Comparison of ENCODE assay signal across 26 mouse cellular contexts in the genomic region with DNA sequence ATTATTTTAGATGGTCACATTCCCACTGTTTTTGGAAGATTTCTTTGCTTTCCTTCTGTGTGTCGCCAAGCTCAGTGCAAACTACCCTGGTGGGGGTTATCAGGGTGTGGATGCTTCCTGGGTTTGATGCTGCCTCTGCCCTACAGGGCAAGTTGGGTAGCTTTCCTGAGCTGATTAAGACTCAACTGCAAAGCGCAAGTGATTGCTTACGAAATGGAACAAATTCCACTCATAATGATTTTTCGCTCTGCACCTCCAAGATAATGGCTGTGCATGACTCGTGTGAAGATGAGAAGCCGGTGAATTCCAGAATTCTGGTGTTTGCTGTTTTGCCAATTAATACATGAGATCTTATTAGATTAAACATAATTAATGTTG.
A peak's percentile ranks its signal among the peaks of the same experiment; 100 is the strongest.
DNase-seq lines count a peak whose midpoint lies in the region; ATAC-seq and TF ChIP-seq lines count a peak whose summit lies in the region.
"Had no signal": no experiment of that assay in that cellular context is flagged by ENCODE, and none has a peak within 500 bp of the region (broad histone marks: within the 10 kb centered on the region; RNA-seq: fewer than 3 reads in every experiment).

No protein-coding gene starts in this region.

- no peaks in the 10 kb centered on the region for H3K36me3 ChIP-seq in forebrain, embryonic 13.5 days (ENCODE audit: poor library complexity, severe bottlenecking)
- no peaks in the 10 kb centered on the region for H3K36me3 ChIP-seq in forebrain, embryonic 12.5 days (replicated peaks)
- H3K36me3 ChIP-seq in hindbrain, embryonic 15.5 days, result no peaks in the 10 kb centered on the region
- H3K36me3 ChIP-seq in hindbrain, embryonic 11.5 days (ENCODE audit: control insufficient read depth, insufficient read depth, low read length), result no peaks in the 10 kb centered on the region
- H3K36me3 ChIP-seq in hindbrain, embryonic 16.5 days (ENCODE audit: control insufficient read depth, insufficient read depth, low read length), result no peaks in the 10 kb centered on the region
- H3K36me3 ChIP-seq in midbrain, postnatal 0 days (ENCODE audit: insufficient read depth, low read length), result no peaks in the 10 kb centered on the region
- H3K36me3 ChIP-seq: embryonic facial prominence, embryonic 13.5 days; heart, embryonic 13.5 days; limb, embryonic 15.5 days had no signal

- 0 out of 2 replicates have a peak, but pooled peaks have one; percentile 4 for TF ChIP-seq CTCF in midbrain, postnatal 0 days (IDR thresholded peaks at IDR 0.05)
- no peak for TF ChIP-seq CTCF in left cerebral cortex, adult 2 months (IDR thresholded peaks at IDR 0.05)

- no peaks in the 10 kb centered on the region for H3K9me3 ChIP-seq in forebrain, embryonic 13.5 days (replicated peaks)
- no peaks in the 10 kb centered on the region for H3K9me3 ChIP-seq in forebrain, embryonic 12.5 days
- no peaks in the 10 kb centered on the region for H3K9me3 ChIP-seq in hindbrain, embryonic 15.5 days
- no peaks in the 10 kb centered on the region for H3K9me3 ChIP-seq in hindbrain, embryonic 11.5 days (ENCODE audit: control insufficient read depth, low read length)
- H3K9me3 ChIP-seq in hindbrain, embryonic 16.5 days (ENCODE audit: control insufficient read depth, low read length), result no peaks in the 10 kb centered on the region
- no peaks in the 10 kb centered on the region for H3K9me3 ChIP-seq in midbrain, postnatal 0 days (ENCODE audit: low read length)
- H3K9me3 ChIP-seq: embryonic facial prominence, embryonic 13.5 days; heart, embryonic 13.5 days; limb, embryonic 15.5 days had no signal

- no peaks in the 10 kb centered on the region for H3K27me3 ChIP-seq in forebrain, embryonic 13.5 days
- no peaks in the 10 kb centered on the region for H3K27me3 ChIP-seq in forebrain, embryonic 12.5 days
- 0 out of 2 replicates have a peak, but pooled peaks cover 2% of the 10 kb centered on the region for H3K27me3 ChIP-seq in hindbrain, embryonic 15.5 days
- H3K27me3 ChIP-seq in hindbrain, embryonic 11.5 days (ENCODE audit: control insufficient read depth, insufficient read depth, low read length), result no peaks in the 10 kb centered on the region
- H3K27me3 ChIP-seq in hindbrain, embryonic 16.5 days (replicated peaks; ENCODE audit: control insufficient read depth, insufficient read depth, low read length), result no peaks in the 10 kb centered on the region
- no peaks in the 10 kb centered on the region for H3K27me3 ChIP-seq in midbrain, postnatal 0 days (ENCODE audit: insufficient read depth, low read length)
- H3K27me3 ChIP-seq: embryonic facial prominence, embryonic 13.5 days; heart, embryonic 13.5 days; limb, embryonic 15.5 days; megakaryocyte, embryonic 14.5 days had no signal

- ATAC-seq in forebrain, embryonic 13.5 days, result no peak
- ATAC-seq in forebrain, embryonic 12.5 days (ENCODE audit: low FRiP score), result no peak
- 0 out of 2 replicates have a peak, but pooled peaks have one; percentile 19 for ATAC-seq in hindbrain, embryonic 15.5 days (ENCODE audit: low FRiP score, low read depth)
- ATAC-seq in hindbrain, embryonic 11.5 days (ENCODE audit: low FRiP score), result no peak
- no peak for ATAC-seq in hindbrain, embryonic 16.5 days
- no peak for ATAC-seq in midbrain, postnatal 0 days (ENCODE audit: low FRiP score)
- ATAC-seq: inflammation-experienced regulatory T-cells, adult 6 months had no signal

- peak overlapping the region; percentile 44; the same call in 1 of the 2 replicates for H3K27ac ChIP-seq in forebrain, embryonic 13.5 days
- no peak overlapping the region for H3K27ac ChIP-seq in forebrain, embryonic 12.5 days
- H3K27ac ChIP-seq in hindbrain, embryonic 15.5 days (replicated peaks), result no peak overlapping the region
- no peak overlapping the region for H3K27ac ChIP-seq in hindbrain, embryonic 11.5 days (ENCODE audit: low read depth, low read length)
- H3K27ac ChIP-seq in hindbrain, embryonic 16.5 days (ENCODE audit: low read depth, low read length), result peak overlapping the region; percentile 15; the same call in 1 of the 2 replicates
- no peak overlapping the region for H3K27ac ChIP-seq in midbrain, postnatal 0 days (ENCODE audit: low read depth, low read length)
- H3K27ac ChIP-seq in left cerebral cortex, adult 2 months, result no peak overlapping the region
- H3K27ac ChIP-seq: embryonic facial prominence, embryonic 13.5 days; heart, adult 2 months; heart, embryonic 13.5 days; limb, embryonic 15.5 days; liver, embryonic 14.5 days had no signal

- 65% methylated on average over 6 of the region's 6 CpGs for WGBS in forebrain, embryonic 13.5 days
- WGBS in forebrain, embryonic 12.5 days, result 79% methylated on average over 6 of the region's 6 CpGs
- WGBS in hindbrain, embryonic 15.5 days, result 70% methylated on average over 6 of the region's 6 CpGs
- 81% methylated on average over 6 of the region's 6 CpGs for WGBS in hindbrain, embryonic 11.5 days
- WGBS in hindbrain, embryonic 16.5 days, result 59% methylated on average over 6 of the region's 6 CpGs
- 54% methylated on average over 6 of the region's 6 CpGs for WGBS in midbrain, postnatal 0 days

- intact Hi-C loops in left cerebral cortex, adult 2 months (cut with DNase I), result no loop called here

- no peak overlapping the region for H3K4me3 ChIP-seq in forebrain, embryonic 13.5 days
- no peak overlapping the region for H3K4me3 ChIP-seq in forebrain, embryonic 12.5 days (replicated peaks)
- no peak overlapping the region for H3K4me3 ChIP-seq in hindbrain, embryonic 15.5 days
- H3K4me3 ChIP-seq in hindbrain, embryonic 11.5 days (ENCODE audit: low read depth, low read length), result no peak overlapping the region
- no peak overlapping the region for H3K4me3 ChIP-seq in hindbrain, embryonic 16.5 days (ENCODE audit: low read length)
- no peak overlapping the region for H3K4me3 ChIP-seq in midbrain, postnatal 0 days (ENCODE audit: low read depth, low read length)
- H3K4me3 ChIP-seq in left cerebral cortex, adult 2 months, result no peak overlapping the region
- H3K4me3 ChIP-seq: embryonic facial prominence, embryonic 13.5 days; erythroblast, embryonic 14.5 days; heart, adult 2 months; heart, embryonic 13.5 days; limb, embryonic 15.5 days; megakaryocyte, embryonic 14.5 days had no signal

- H3K4me2 ChIP-seq in forebrain, embryonic 13.5 days, result no peak overlapping the region
- H3K4me2 ChIP-seq in forebrain, embryonic 12.5 days, result no peak overlapping the region
- H3K4me2 ChIP-seq in hindbrain, embryonic 15.5 days, result no peak overlapping the region
- no peak overlapping the region for H3K4me2 ChIP-seq in hindbrain, embryonic 11.5 days (replicated peaks; ENCODE audit: low read depth, low read length)
- no peak overlapping the region for H3K4me2 ChIP-seq in hindbrain, embryonic 16.5 days (ENCODE audit: low read length)
- H3K4me2 ChIP-seq in midbrain, postnatal 0 days (ENCODE audit: low read depth, low read length, poor library complexity, severe bottlenecking), result no peak overlapping the region
- H3K4me2 ChIP-seq: embryonic facial prominence, embryonic 13.5 days; heart, embryonic 13.5 days; limb, embryonic 15.5 days; lung, embryonic 14.5 days had no signal

- no peak for DNase-seq in hindbrain, embryonic 11.5 days (ENCODE audit: low spot score)
- peak; percentile 16 for DNase-seq in midbrain, postnatal 0 days (ENCODE audit: low spot score)
- DNase-seq in left cerebral cortex, adult 2 months (ENCODE audit: extremely low spot score in 1 of 2, low spot score in 2 of 2), result no peak
- DNase-seq: adrenal gland, postnatal 10 days; cerebellum, adult 8-10 months; cerebellum, postnatal 36 days; embryo, embryonic 11 days; gastrocnemius, postnatal 25 days; heart, adult 2 months; heart, postnatal 14 days; kidney, adult 2 months; kidney, postnatal 10 days; lung, embryonic 14.5 days; thymus, adult 18-20 months; thymus, postnatal 36 days had no signal

- no peaks in the 10 kb centered on the region for H3K4me1 ChIP-seq in forebrain, embryonic 13.5 days
- peaks cover 5% of the 10 kb centered on the region; the same call in 1 of the 2 replicates for H3K4me1 ChIP-seq in forebrain, embryonic 12.5 days
- H3K4me1 ChIP-seq in hindbrain, embryonic 15.5 days (replicated peaks), result peaks cover 11% of the 10 kb centered on the region
- H3K4me1 ChIP-seq in hindbrain, embryonic 11.5 days (replicated peaks; ENCODE audit: control insufficient read depth, insufficient read depth, low read length), result no peaks in the 10 kb centered on the region
- peaks cover 7% of the 10 kb centered on the region for H3K4me1 ChIP-seq in hindbrain, embryonic 16.5 days (ENCODE audit: control insufficient read depth, insufficient read depth, low read depth, low read length)
- H3K4me1 ChIP-seq in midbrain, postnatal 0 days (ENCODE audit: insufficient read depth, low read length), result no peaks in the 10 kb centered on the region
- H3K4me1 ChIP-seq: limb, embryonic 15.5 days; megakaryocyte, embryonic 14.5 days had no signal

- no peak overlapping the region for H3K9ac ChIP-seq in forebrain, embryonic 13.5 days
- H3K9ac ChIP-seq in forebrain, embryonic 12.5 days, result no peak overlapping the region
- no peak overlapping the region for H3K9ac ChIP-seq in hindbrain, embryonic 15.5 days
- no peak overlapping the region for H3K9ac ChIP-seq in hindbrain, embryonic 11.5 days (ENCODE audit: low read depth, low read length)
- no peak overlapping the region for H3K9ac ChIP-seq in hindbrain, embryonic 16.5 days (ENCODE audit: low read depth, low read length)
- no peak overlapping the region for H3K9ac ChIP-seq in midbrain, postnatal 0 days (replicated peaks; ENCODE audit: low read length, poor library complexity, severe bottlenecking)
- H3K9ac ChIP-seq: embryonic facial prominence, embryonic 13.5 days; heart, embryonic 13.5 days; limb, embryonic 15.5 days; liver, embryonic 14.5 days; lung, embryonic 14.5 days had no signal

Comparison
In these comparisons a context has a peak if more than half of its experiments do, and no peak if none do; other contexts are left out.
1. H3K27ac ChIP-seq: peak in forebrain, embryonic 13.5 days (single experiment) and hindbrain, embryonic 16.5 days (single experiment); none in forebrain, embryonic 12.5 days (single experiment), hindbrain, embryonic 15.5 days (single experiment), hindbrain, embryonic 11.5 days (single experiment), midbrain, postnatal 0 days (single experiment) and left cerebral cortex, adult 2 months (single experiment).